Mouse (Mus musculus) CD4-positive, CD25-positive, alpha-beta regulatory T cell, adult 4 months (primary cell): Measurements from ENCODE around the gene Ppp1r18. TPM values are rescaled to one million over a fixed set of nuclear protein-coding genes. Genes with fewer than 3 reads are reported as not detected.

Experiments used
- ATAC-seq: one replicate; pipeline ENCODE4 v1.8.0; 2017
- polyA plus RNA-seq, 2 experiments: library from polyadenylated mRNA; unstranded; fragments of 100-300 nt; shearing (Covaris generic); gene quantifications; one replicate each; pipeline ENCODE4 v1.2.1; 2017

The Ppp1r18 gene
- 100 to 1,000 TPM; 222 to 223 TPM for polyA plus RNA-seq

GRCm38 (mm10) chr17:35865481-35866280, at the start of gene Ppp1r18:
Gene Ppp1r18, plus strand, starts transcription at chr17:35865593.
- no peak for ATAC-seq

- no peak for ATAC-seq
These were observed 49.6 kb upstream of the Ppp1r18 start for GRCm38 (mm10) chr17:35815836-35816235.

GRCm38 (mm10) chr17:35816686-35817085, 48.7 kb upstream of the Ppp1r18 start:
- ATAC-seq: no peak

GRCm38 (mm10) chr17:35817226-35817625, 48.2 kb upstream of the Ppp1r18 start:
- ATAC-seq: no peak

- ATAC-seq: no peak
These were observed 45.3 kb upstream of the Ppp1r18 start for GRCm38 (mm10) chr17:35820111-35820510.

GRCm38 (mm10) chr17:35821439-35822430, 43.7 kb upstream of the Ppp1r18 start, which contains the start of gene Ier3:
Gene Ier3, plus strand, starts transcription at chr17:35821684.
- ATAC-seq: peak; percentile 21

- ATAC-seq: no peak
These were observed 42.8 kb upstream of the Ppp1r18 start for GRCm38 (mm10) chr17:35822564-35822963.

GRCm38 (mm10) chr17:35822964-35823937, 42.1 kb upstream of the Ppp1r18 start, which contains the start of gene Flot1:
Gene Flot1, plus strand, starts transcription at chr17:35823230.
- ATAC-seq: peak; percentile 79

GRCm38 (mm10) chr17:35824402-35824801, 41.0 kb upstream of the Ppp1r18 start:
- ATAC-seq: no peak

- ATAC-seq: no peak
These were observed 40.1 kb upstream of the Ppp1r18 start for GRCm38 (mm10) chr17:35825109-35825850.

- ATAC-seq: peak; percentile 99
These were observed 35.7 kb upstream of the Ppp1r18 start for GRCm38 (mm10) chr17:35829737-35830136.

- no peak for ATAC-seq
These were observed 32.8 kb upstream of the Ppp1r18 start for GRCm38 (mm10) chr17:35832400-35833238.

- ATAC-seq: no peak
These were observed 32.1 kb upstream of the Ppp1r18 start for GRCm38 (mm10) chr17:35833239-35833751.

- ATAC-seq: no peak
These were observed 31.5 kb upstream of the Ppp1r18 start for GRCm38 (mm10) chr17:35833894-35834293.

GRCm38 (mm10) chr17:35834696-35835422, 30.5 kb upstream of the Ppp1r18 start:
- ATAC-seq: no peak

- ATAC-seq: no peak
These were observed 29.8 kb upstream of the Ppp1r18 start for GRCm38 (mm10) chr17:35835424-35836140.

- ATAC-seq: peak; percentile 9
These were observed 29.0 kb upstream of the Ppp1r18 start for GRCm38 (mm10) chr17:35836178-35836965.

- no peak for ATAC-seq
These were observed 28.4 kb upstream of the Ppp1r18 start for GRCm38 (mm10) chr17:35836991-35837422.
